In genomic region chr4:31171190-31171589, GRCm38 (mm10) we compare ENCODE assay signal across 25 mouse cellular contexts.
DNase-seq lines count a peak whose midpoint lies in the region; ATAC-seq and TF ChIP-seq lines count a peak whose summit lies in the region.
"Had no signal": no experiment of that assay in that cellular context is flagged by ENCODE, and none has a peak within 500 bp of the region (broad histone marks: within the 10 kb centered on the region; RNA-seq: fewer than 3 reads in every experiment).

No protein-coding gene starts in this region.

- H3K36me3 ChIP-seq in kidney, embryonic 14.5 days (ENCODE audit: control insufficient read depth, insufficient read depth, low read length), result no peaks in the 10 kb centered on the region
- no peaks in the 10 kb centered on the region for H3K36me3 ChIP-seq in kidney, adult 2 months (ENCODE audit: control insufficient read depth, insufficient read depth, low read length)
- H3K36me3 ChIP-seq in neural tube, embryonic 11.5 days (ENCODE audit: control insufficient read depth, insufficient read depth, low read length), result no peaks in the 10 kb centered on the region
- H3K36me3 ChIP-seq in midbrain, embryonic 14.5 days (ENCODE audit: control insufficient read depth, insufficient read depth, low read length), result no peaks in the 10 kb centered on the region
- H3K36me3 ChIP-seq in midbrain, embryonic 11.5 days (ENCODE audit: control insufficient read depth, insufficient read depth, low read length), result no peaks in the 10 kb centered on the region
- H3K36me3 ChIP-seq: forebrain, embryonic 10.5 days; G1E; hindbrain, embryonic 12.5 days; hindbrain, embryonic 15.5 days had no signal

- H3K4me2 ChIP-seq in kidney, embryonic 14.5 days (replicated peaks; ENCODE audit: low read depth, low read length), result no peak overlapping the region
- no peak overlapping the region for H3K4me2 ChIP-seq in neural tube, embryonic 11.5 days (ENCODE audit: low read depth)
- no peak overlapping the region for H3K4me2 ChIP-seq in midbrain, embryonic 14.5 days (ENCODE audit: low read length)
- H3K4me2 ChIP-seq in midbrain, embryonic 11.5 days, result no peak overlapping the region
- H3K4me2 ChIP-seq: forebrain, embryonic 13.5 days; heart, embryonic 11.5 days; hindbrain, embryonic 12.5 days; hindbrain, embryonic 15.5 days had no signal

- no peak overlapping the region for H3K9ac ChIP-seq in kidney, embryonic 14.5 days (ENCODE audit: low read depth, low read length)
- H3K9ac ChIP-seq in neural tube, embryonic 11.5 days (ENCODE audit: low read length), result no peak overlapping the region
- no peak overlapping the region for H3K9ac ChIP-seq in midbrain, embryonic 14.5 days (replicated peaks; ENCODE audit: low read length)
- H3K9ac ChIP-seq in midbrain, embryonic 11.5 days (ENCODE audit: low read length), result no peak overlapping the region
- H3K9ac ChIP-seq: forebrain, embryonic 13.5 days; hindbrain, embryonic 12.5 days; hindbrain, embryonic 15.5 days had no signal

- H3K4me1 ChIP-seq in kidney, embryonic 14.5 days (ENCODE audit: control insufficient read depth, insufficient read depth, low read length), result no peaks in the 10 kb centered on the region
- no peaks in the 10 kb centered on the region for H3K4me1 ChIP-seq in kidney, adult 2 months (ENCODE audit: control insufficient read depth, insufficient read depth, low read length)
- H3K4me1 ChIP-seq in neural tube, embryonic 11.5 days (ENCODE audit: control insufficient read depth, insufficient read depth, low read length), result no peaks in the 10 kb centered on the region
- no peaks in the 10 kb centered on the region; the same call in 1 of the 2 replicates for H3K4me1 ChIP-seq in midbrain, embryonic 14.5 days (ENCODE audit: control insufficient read depth, insufficient read depth, low read length)
- no peaks in the 10 kb centered on the region for H3K4me1 ChIP-seq in midbrain, embryonic 11.5 days (ENCODE audit: control insufficient read depth, insufficient read depth, low read length)
- H3K4me1 ChIP-seq: hindbrain, embryonic 12.5 days; hindbrain, embryonic 15.5 days had no signal

- no peak for DNase-seq in kidney, adult 2 months
- peak; percentile 10 for DNase-seq in neural tube, embryonic 11.5 days (ENCODE audit: low spot score)
- no peak for DNase-seq in neural tube, embryonic 10.5 days (ENCODE audit: extremely low spot score, low spot score)
- peak; percentile 10 for DNase-seq in forelimb bud, embryonic 11.5 days (ENCODE audit: low read depth, low spot score)
- no peak for DNase-seq in midbrain, embryonic 14.5 days
- no peak for DNase-seq in midbrain, embryonic 11.5 days (ENCODE audit: low spot score, missing footprints)
- DNase-seq: adrenal gland, postnatal 14 days; B cell, adult 2 months; cerebellum, adult 11 months; cerebellum, adult 2 months; cerebellum, adult 9-11 months; cerebellum, postnatal 25 days; gastrocnemius, adult 2 months; gastrocnemius, postnatal 14 days; heart, adult 11 months had no signal

- no peak overlapping the region for H3K4me3 ChIP-seq in kidney, embryonic 14.5 days (ENCODE audit: low read length)
- no peak overlapping the region for H3K4me3 ChIP-seq in kidney, adult 2 months (ENCODE audit: insufficient read depth, low read depth, low read length)
- no peak overlapping the region for H3K4me3 ChIP-seq in neural tube, embryonic 11.5 days (ENCODE audit: low read depth, low read length)
- H3K4me3 ChIP-seq in midbrain, embryonic 14.5 days (replicated peaks; ENCODE audit: low read depth, low read length), result no peak overlapping the region
- no peak overlapping the region for H3K4me3 ChIP-seq in midbrain, embryonic 11.5 days (ENCODE audit: low read depth, low read length)
- H3K4me3 ChIP-seq: forebrain, embryonic 10.5 days; forebrain, embryonic 13.5 days; gastrocnemius, adult 2 months; hindbrain, embryonic 12.5 days; hindbrain, embryonic 15.5 days had no signal

- no peaks in the 10 kb centered on the region for H3K9me3 ChIP-seq in kidney, embryonic 14.5 days (ENCODE audit: control insufficient read depth, low read length)
- H3K9me3 ChIP-seq in neural tube, embryonic 11.5 days (ENCODE audit: control insufficient read depth, low read length), result no peaks in the 10 kb centered on the region
- H3K9me3 ChIP-seq in midbrain, embryonic 14.5 days (ENCODE audit: control insufficient read depth, low read length), result no peaks in the 10 kb centered on the region
- H3K9me3 ChIP-seq in midbrain, embryonic 11.5 days (ENCODE audit: control insufficient read depth, low read length), result no peaks in the 10 kb centered on the region
- H3K9me3 ChIP-seq: forebrain, embryonic 10.5 days; forebrain, embryonic 13.5 days; G1E; hindbrain, embryonic 12.5 days; hindbrain, embryonic 15.5 days had no signal

- TF ChIP-seq POLR2A in kidney, adult 2 months (IDR thresholded peaks at IDR 0.05; ENCODE audit: low read depth, low read length), result no peak

- 19% methylated on average over 3 of the region's 3 CpGs for WGBS in kidney, embryonic 14.5 days
- WGBS in kidney, adult 2 months, result 22% methylated on average over 3 of the region's 3 CpGs
- whole genome bisulfite sequencing in neural tube, embryonic 11.5 days, result 57% methylated on average over 3 of the region's 3 CpGs
- WGBS in midbrain, embryonic 14.5 days, result 85% methylated on average over 3 of the region's 3 CpGs
- WGBS in midbrain, embryonic 11.5 days, result 90% methylated on average over 3 of the region's 3 CpGs

- H3K27ac ChIP-seq in kidney, embryonic 14.5 days (ENCODE audit: low read depth, low read length), result no peak overlapping the region
- H3K27ac ChIP-seq in kidney, adult 2 months (ENCODE audit: insufficient read depth, low read depth, low read length), result no peak overlapping the region
- no peak overlapping the region for H3K27ac ChIP-seq in neural tube, embryonic 11.5 days (ENCODE audit: low read depth, low read length)
- no peak overlapping the region for H3K27ac ChIP-seq in midbrain, embryonic 14.5 days (replicated peaks; ENCODE audit: low read depth, low read length)
- no peak overlapping the region for H3K27ac ChIP-seq in midbrain, embryonic 11.5 days (ENCODE audit: low read depth, low read length)
- H3K27ac ChIP-seq: forebrain, embryonic 10.5 days; forebrain, embryonic 13.5 days; gastrocnemius, adult 2 months; hindbrain, embryonic 12.5 days; hindbrain, embryonic 15.5 days had no signal

- no peaks in the 10 kb centered on the region for H3K27me3 ChIP-seq in kidney, embryonic 14.5 days (ENCODE audit: control insufficient read depth, insufficient read depth, low read length)
- H3K27me3 ChIP-seq in kidney, adult 2 months (replicated peaks; ENCODE audit: control insufficient read depth, insufficient read depth, low read length), result no peaks in the 10 kb centered on the region
- no peaks in the 10 kb centered on the region for H3K27me3 ChIP-seq in neural tube, embryonic 11.5 days (ENCODE audit: control insufficient read depth, insufficient read depth, low read length)
- H3K27me3 ChIP-seq in midbrain, embryonic 14.5 days (ENCODE audit: control insufficient read depth, insufficient read depth, low read length), result no peaks in the 10 kb centered on the region
- no peaks in the 10 kb centered on the region for H3K27me3 ChIP-seq in midbrain, embryonic 11.5 days (ENCODE audit: control insufficient read depth, insufficient read depth, low read length)
- H3K27me3 ChIP-seq: CH12.LX; forebrain, embryonic 13.5 days; hindbrain, embryonic 12.5 days; hindbrain, embryonic 15.5 days; Patski had no signal

- ATAC-seq in kidney, embryonic 14.5 days (ENCODE audit: low FRiP score, low TSS enrichment), result peak; percentile 81
- ATAC-seq in neural tube, embryonic 11.5 days (ENCODE audit: insufficient read depth, low FRiP score, low TSS enrichment), result no peak; the same call in 1 of the 2 replicates
- no peak for ATAC-seq in midbrain, embryonic 14.5 days (ENCODE audit: low FRiP score, low TSS enrichment)
- no peak for ATAC-seq in midbrain, embryonic 11.5 days (ENCODE audit: low FRiP score)
- ATAC-seq: forebrain, embryonic 13.5 days; forebrain, embryonic 16.5 days; Patski had no signal

- TF ChIP-seq CTCF in kidney, adult 2 months (conservative IDR thresholded peaks at IDR 0.05; ENCODE audit: insufficient read depth, insufficient read length, low read depth, low read length), result no peak

Comparison
In these comparisons a context has a peak if more than half of its experiments do, and no peak if none do; other contexts are left out.
1. DNase-seq: peak in neural tube, embryonic 11.5 days (single experiment) and forelimb bud, embryonic 11.5 days (single experiment); none in kidney, adult 2 months (single experiment), neural tube, embryonic 10.5 days (single experiment), midbrain, embryonic 14.5 days (single experiment) and midbrain, embryonic 11.5 days (single experiment).